Mouse (Mus musculus) intestine, embryonic 15.5 days (tissue): ENCODE data around the gene Coq2. TPM values are rescaled to one million over a fixed set of nuclear protein-coding genes. Genes with fewer than 3 reads are reported as not detected.
A peak's percentile ranks its signal among the peaks of the same experiment; 100 is the strongest.

Experiments used
- ATAC-seq: fragments of 200-750 bp; cut with Nextera tagmentation; 2 replicates; pipeline ENCODE4 v1.8.0; 2017; ENCODE audit warnings: moderate TSS enrichment, moderate library complexity
- H3K27ac ChIP-seq: fragments of 300-500 bp; sonication (generic); 2 replicates; pipeline ENCODE4 v1.5.1; 2015; ENCODE audit warnings: mild to moderate bottlenecking, inconsistent platforms
- H3K27me3 ChIP-seq: fragments of 300-500 bp; sonication (generic); replicated peaks from 2 replicates; pipeline ENCODE4 v1.6.1; 2015; ENCODE audit warnings: inconsistent platforms
- H3K36me3 ChIP-seq: fragments of 300-500 bp; sonication (generic); 2 replicates; pipeline ENCODE4 v1.6.1; 2015; ENCODE audit warnings: inconsistent platforms
- H3K4me1 ChIP-seq: fragments of 300-500 bp; sonication (generic); replicated peaks from 2 replicates; pipeline ENCODE4 v1.6.1; 2015; ENCODE audit warnings: inconsistent platforms
- H3K4me2 ChIP-seq: fragments of 300-500 bp; sonication (generic); replicated peaks from 2 replicates; pipeline ENCODE4 v1.6.1; 2015; ENCODE audit warnings: mild to moderate bottlenecking, inconsistent platforms
- H3K4me3 ChIP-seq: fragments of 300-500 bp; sonication (generic); replicated peaks from 2 replicates; pipeline ENCODE4 v1.5.1; 2015; ENCODE audit warnings: inconsistent platforms
- H3K9ac ChIP-seq: fragments of 300-500 bp; sonication (generic); 2 replicates; pipeline ENCODE4 v1.6.1; 2015; ENCODE audit warnings: inconsistent platforms
- H3K9me3 ChIP-seq: fragments of 300-500 bp; sonication (generic); 2 replicates; pipeline ENCODE4 v1.6.1; 2016; ENCODE audit warnings: inconsistent platforms
- WGBS: fragments of 180-500 bp; shearing (Covaris S2); methylation state at CpG from one replicate; pipeline ENCODE4 v1.1.7; 2015; 5-methylcytosine and 5-hydroxymethylcytosine counted together
- polyA plus RNA-seq: library from polyadenylated mRNA; unstranded; fragments of >200 nt; fragmentation: Nextera tagmentation; extraction: Ambion mirVana; gene quantifications from 2 replicates; pipeline ENCODE4 v1.2.1, GENCODE M21; 2015

Gene Coq2
- polyA plus RNA-seq, 1 experiment from 2014 or later: 67.6 TPM

DNA sequence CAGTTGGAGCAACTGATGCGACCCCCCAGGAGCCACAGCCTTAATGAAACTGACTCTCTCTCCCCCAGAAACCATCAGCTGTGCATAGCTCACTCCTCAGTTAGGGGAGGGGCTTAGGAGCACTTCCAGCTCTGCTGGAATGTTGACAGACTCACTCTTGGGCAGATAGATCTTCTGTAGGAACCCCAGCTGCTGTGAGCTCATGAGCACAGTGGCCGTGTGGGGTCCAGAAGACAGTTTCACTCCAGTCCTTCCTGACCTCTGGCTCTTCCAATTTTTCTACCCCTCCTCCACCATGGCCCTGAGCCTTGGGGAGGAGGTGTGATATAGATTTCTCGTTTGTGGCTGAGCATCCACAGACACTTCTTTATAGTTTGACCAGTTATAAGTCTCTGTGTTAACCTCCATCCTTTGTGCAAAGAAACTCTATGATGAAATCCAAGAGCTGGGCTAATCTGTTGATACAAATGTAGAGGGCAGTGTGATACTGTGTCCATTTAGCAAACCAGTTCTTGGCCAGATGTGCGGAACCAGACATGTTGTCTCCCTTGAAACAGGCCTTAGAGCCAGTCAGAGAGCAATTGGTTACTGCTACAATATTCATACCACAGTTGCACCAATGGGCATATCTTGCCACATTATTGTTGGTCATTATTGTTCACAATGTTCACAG lies 67.7 kb downstream of the Coq2 start:
- H3K4me3 ChIP-seq: no peak overlapping the region
- H3K9me3 ChIP-seq: no peaks in the 10 kb centered on the region
- WGBS: 44% methylated on average over 4 of the region's 4 CpGs
- H3K27me3 ChIP-seq: no peaks in the 10 kb centered on the region
- H3K4me1 ChIP-seq: peaks cover 18% of the 10 kb centered on the region; the same call in 1 of the 2 replicates
- H3K27ac ChIP-seq: peak overlapping the region; percentile 68
- H3K4me2 ChIP-seq: no peak overlapping the region
- no peaks in the 10 kb centered on the region for H3K36me3 ChIP-seq
- ATAC-seq: peak; percentile 73
- H3K9ac ChIP-seq: no peak overlapping the region

DNA sequence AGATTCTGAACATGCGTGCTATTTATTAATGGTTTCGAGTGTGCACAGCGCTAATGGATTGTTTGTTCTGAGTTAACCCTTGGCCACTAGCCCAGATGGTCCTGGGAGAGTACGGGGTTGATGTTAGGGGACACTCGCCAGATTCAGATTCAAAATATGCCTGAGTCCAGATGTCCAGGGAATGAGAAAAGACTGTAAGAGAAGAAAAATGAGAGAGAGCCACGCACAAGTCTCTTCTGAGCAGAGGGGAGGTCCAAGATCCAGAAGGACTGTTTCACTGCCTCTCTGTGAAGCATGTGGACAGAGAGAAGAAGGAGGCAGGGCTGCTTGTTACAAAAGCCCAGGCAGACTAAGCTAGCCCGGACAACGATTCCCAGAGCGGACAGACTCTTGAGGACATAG lies 69.1 kb downstream of the Coq2 start:
- peak overlapping the region; percentile 24; the same call in 1 of the 2 replicates for H3K9ac ChIP-seq
- no peaks in the 10 kb centered on the region for H3K9me3 ChIP-seq
- H3K27ac ChIP-seq: peak overlapping the region; percentile 83
- peak; percentile 72 for ATAC-seq
- no peaks in the 10 kb centered on the region for H3K36me3 ChIP-seq
- 16% methylated on average over 9 of the region's 9 CpGs for WGBS
- H3K4me1 ChIP-seq: peaks cover 18% of the 10 kb centered on the region; the same call in 1 of the 2 replicates
- no peaks in the 10 kb centered on the region for H3K27me3 ChIP-seq
- H3K4me2 ChIP-seq: peak overlapping the region; percentile 41
- H3K4me3 ChIP-seq: no peak overlapping the region

Other genes starting within 250 kb of the Coq2 start
- gene Lin54, start 174.5 kb downstream of the Coq2 start, polyA plus RNA-seq: 12.0 and 13.1 TPM in 2 replicates
- gene Cops4, start 156.8 kb downstream of the Coq2 start, polyA plus RNA-seq: 164 and 170 TPM in 2 replicates
- gene Plac8, start 102.9 kb downstream of the Coq2 start, polyA plus RNA-seq: 349 and 408 TPM in 2 replicates
- 3.6 and 3.9 TPM in 2 replicates for gene Hpse, start 44.6 kb upstream of the Coq2 start, polyA plus RNA-seq
- gene Helq, start 123.5 kb upstream of the Coq2 start, polyA plus RNA-seq: 13.6 and 16.2 TPM in 2 replicates
- gene Mrps18c, start 123.5 kb upstream of the Coq2 start, polyA plus RNA-seq: 169 and 172 TPM in 2 replicates
- gene Abraxas1, start 145.8 kb upstream of the Coq2 start, polyA plus RNA-seq: 26.7 and 30.0 TPM in 2 replicates
- 12.0 and 12.6 TPM in 2 replicates for gene Gpat3, start 170.6 kb upstream of the Coq2 start, polyA plus RNA-seq